Mouse (Mus musculus): ENCODE measurements around the gene Pip5k1b.

DNA sequence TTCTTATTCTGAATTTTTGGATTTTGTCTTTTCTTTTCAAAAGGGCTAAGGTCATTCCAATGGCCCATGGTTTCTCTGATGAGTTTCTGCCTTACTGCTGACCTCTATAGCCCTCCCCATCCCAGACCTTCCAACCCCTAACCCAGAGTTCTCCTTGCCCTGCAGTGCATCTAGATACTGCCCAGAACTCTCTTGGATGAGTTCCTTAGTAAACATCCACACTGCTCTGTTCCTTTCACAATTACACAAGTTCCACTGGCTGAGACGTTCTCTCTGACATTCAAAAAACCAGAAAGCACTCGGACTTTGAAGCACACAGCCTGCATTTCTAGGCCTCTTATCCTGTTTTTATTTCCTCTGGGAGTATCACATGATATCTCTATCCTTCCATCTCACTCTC lies 74.8 kb downstream of the Pip5k1b start:
- no peak for TF ChIP-seq GATA1 (IDR thresholded peaks at IDR 0.05; ENCODE audit: low read length)
- no peak for TF ChIP-seq TAL1 (IDR thresholded peaks at IDR 0.05; ENCODE audit: low read length)
